In the genomic region with DNA sequence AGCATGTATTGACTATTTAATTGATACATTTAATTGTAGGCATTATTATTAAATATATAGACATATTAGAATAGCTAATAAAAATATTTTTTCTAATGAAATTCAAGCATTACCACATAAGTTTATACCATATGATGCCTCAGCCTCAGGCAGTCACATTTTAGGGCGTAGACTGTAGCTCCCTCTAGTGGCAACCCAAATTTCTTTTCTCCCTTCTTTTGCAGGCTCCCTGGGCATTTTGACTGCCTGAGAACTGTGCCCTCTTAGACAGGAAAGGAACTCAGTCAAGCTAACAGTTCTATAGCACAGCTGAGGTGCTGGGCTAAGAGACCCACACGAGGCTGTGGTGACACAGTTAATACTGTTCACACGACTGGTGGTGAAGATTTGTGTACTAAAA, we compare ENCODE assay signal across 8 mouse cellular contexts. TPM values are rescaled to one million over a fixed set of nuclear protein-coding genes. Genes with fewer than 3 reads are reported as not detected.
DNase-seq lines count a peak whose midpoint lies in the region; ATAC-seq and TF ChIP-seq lines count a peak whose summit lies in the region.

No protein-coding gene starts in this region.

- H3K4me3 ChIP-seq in heart, postnatal 0 days (ENCODE audit: low read depth, low read length) = no peak overlapping the region
- no peak overlapping the region for H3K4me3 ChIP-seq in midbrain, embryonic 10.5 days

- intact Hi-C loops in heart, postnatal 36 days (cut with DNase I) = loop anchor here (1.0 to 5.0 kb wide), 3 partner anchors 51 to 450 kb away; no protein-coding TSS in a partner anchor

- H3K27me3 ChIP-seq in heart, postnatal 0 days (ENCODE audit: control insufficient read depth, insufficient read depth, low read length) = 0 out of 2 replicates have a peak, but pooled peaks cover 3% of the 10 kb centered on the region
- H3K27me3 ChIP-seq in midbrain, embryonic 10.5 days (ENCODE audit: low read depth, poor library complexity, severe bottlenecking) = no peaks in the 10 kb centered on the region
- no peaks in the 10 kb centered on the region for H3K27me3 ChIP-seq in splenic B cell, adult 2 months (ENCODE audit: control insufficient read depth, insufficient read depth, low read length, poor library complexity, severe bottlenecking)

- TF ChIP-seq EP300 in heart, postnatal 0 days (IDR thresholded peaks at IDR 0.05; ENCODE audit: low read depth) = no peak

- no peak overlapping the region for H3K27ac ChIP-seq in heart, postnatal 0 days (ENCODE audit: low read depth)
- no peak overlapping the region for H3K27ac ChIP-seq in midbrain, embryonic 10.5 days (replicated peaks)

- no peaks in the 10 kb centered on the region for H3K9me3 ChIP-seq in heart, postnatal 0 days (replicated peaks; ENCODE audit: control insufficient read depth, low read length)
- no peaks in the 10 kb centered on the region for H3K9me3 ChIP-seq in midbrain, embryonic 10.5 days (replicated peaks)

- H3K4me1 ChIP-seq in heart, postnatal 0 days (ENCODE audit: control insufficient read depth, insufficient read depth) = no peaks in the 10 kb centered on the region
- peaks cover 9% of the 10 kb centered on the region for H3K4me1 ChIP-seq in midbrain, embryonic 10.5 days

- ATAC-seq in heart, postnatal 0 days (ENCODE audit: insufficient read depth, low read depth) = no peak

- H3K9ac ChIP-seq in heart, postnatal 0 days (replicated peaks; ENCODE audit: low read depth, low read length) = no peak overlapping the region

- no peaks in the 10 kb centered on the region for H3K36me3 ChIP-seq in heart, postnatal 0 days (replicated peaks; ENCODE audit: control insufficient read depth, insufficient read depth, low read length)
- no peaks in the 10 kb centered on the region for H3K36me3 ChIP-seq in midbrain, embryonic 10.5 days
- H3K36me3 ChIP-seq in splenic B cell, adult 2 months (ENCODE audit: control insufficient read depth, insufficient read depth, low read length, poor library complexity, severe bottlenecking) = no peaks in the 10 kb centered on the region

- peak; percentile 38 for DNase-seq in heart, postnatal 0 days (ENCODE audit: low spot score)
- no peak for DNase-seq in heart, adult 11 months
- peak; percentile 21 for DNase-seq in MEL-GATA-1-ER (ENCODE audit: extremely low read depth, low read depth)
- peak; percentile 80 to 85 for DNase-seq in cerebellum, postnatal 14 days
- peak; percentile 49 to 53 for DNase-seq in heart, postnatal 36 days
- peak; percentile 17 for DNase-seq in layer of hippocampus, adult 9-11 months
- DNase-seq in midbrain, embryonic 10.5 days (ENCODE audit: low spot score) = peak; percentile 45
- DNase-seq in splenic B cell, adult 2 months (ENCODE audit: low read depth, low spot score) = peak; percentile 79

- H3K4me2 ChIP-seq in heart, postnatal 0 days (ENCODE audit: low read depth, low read length) = no peak overlapping the region

- TF ChIP-seq CTCF in heart, postnatal 0 days (IDR thresholded peaks at IDR 0.05; ENCODE audit: low read depth) = peak; percentile 85

- 6% methylated on average over 3 of the region's 3 CpGs for WGBS in heart, postnatal 0 days
- WGBS in midbrain, embryonic 10.5 days = 10% methylated on average over 3 of the region's 3 CpGs

RNA-seq across cellular contexts. Expression of gene Rassf6, which starts 12.3 kb away (rescaled TPM):
- total RNA-seq in heart, postnatal 0 days (2014; rRNA removed; ENCODE audit: low replicate concordance) = 0.35 and 0.65 TPM in 2 replicates
- 0.41 and 0.43 TPM in 2 replicates for polyA plus RNA-seq in heart, postnatal 0 days (2015; fragmentation: Nextera tagmentation; extraction: Ambion mirVana)
- total RNA-seq in heart, postnatal 36 days (2021) = not detected
- polyA plus RNA-seq in midbrain, embryonic 10.5 days (2016; fragmentation: Nextera tagmentation; extraction: Ambion mirVana) = 0.37 TPM in 1 of 2 replicates, not detected in the other
